Mouse (Mus musculus): ENCODE data around the gene Zc2hc1c. TPM values are rescaled to one million over a fixed set of nuclear protein-coding genes. Genes with fewer than 3 reads are reported as not detected.

Zc2hc1c gene
- total and polyA plus RNA-seq, 3 experiments = 0.04 to 0.39 TPM; not detected in 1

DNA sequence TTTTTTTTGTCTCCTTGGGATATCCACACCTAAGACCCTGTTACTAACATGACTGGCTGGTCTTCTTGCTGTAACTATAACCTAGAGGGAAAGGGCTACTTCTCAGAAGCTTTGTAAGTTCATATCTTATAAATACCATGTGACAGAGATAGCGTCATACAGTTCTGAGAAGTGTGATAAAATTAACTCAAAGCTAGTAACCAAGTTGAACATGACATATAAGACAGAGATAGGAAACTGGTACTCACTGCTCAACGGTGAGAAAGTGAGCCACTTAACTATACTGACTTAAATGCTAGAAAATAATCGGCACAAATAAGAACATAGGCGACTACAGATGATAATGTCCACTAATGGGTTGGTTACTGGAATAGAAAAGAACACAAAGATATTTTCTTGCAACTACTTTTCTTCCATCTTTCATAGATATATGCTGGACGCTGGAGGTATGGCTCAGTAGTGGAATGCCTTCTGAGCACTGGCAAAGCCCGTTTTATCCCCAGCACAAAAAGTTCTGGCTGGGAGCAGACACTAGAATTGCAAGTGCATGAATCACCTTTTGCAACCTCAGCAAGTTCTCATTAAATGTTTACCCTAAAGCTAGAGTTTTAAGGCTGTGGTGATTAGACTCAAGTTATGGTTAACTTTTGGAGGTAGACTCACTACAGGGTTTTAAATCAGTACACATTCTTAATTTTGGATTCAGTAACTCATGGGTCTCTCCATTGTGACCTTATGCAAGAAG is 49.3 kb downstream of the Zc2hc1c start:
- DNase-seq (ENCODE audit: low read depth, low spot score) = peak; percentile 53
- no peaks in the 10 kb centered on the region for H3K27me3 ChIP-seq (ENCODE audit: control insufficient read depth in 1 of 2, insufficient read depth in 2 of 2, low read length in 2 of 2)
- TF ChIP-seq GATA1 (IDR thresholded peaks at IDR 0.05; ENCODE audit: low read depth, low read length) (peak; percentile 62; the same call in 1 of the 2 replicates), ETS1 (IDR thresholded peaks at IDR 0.05; ENCODE audit: low read depth, low read length) (peak; percentile 76; the same call in 1 of the 2 replicates), EP300 (IDR thresholded peaks at IDR 0.05; ENCODE audit: low read depth in 1 of 2, low read length in 2 of 2) (peak; percentile 55 to 56; a peak in 3 of 4 replicates), MAX (IDR thresholded peaks at IDR 0.05; ENCODE audit: low read length) (no peak), BHLHE40 (IDR thresholded peaks at IDR 0.05; ENCODE audit: borderline replicate concordance, low read depth, low read length) (no peak), USF1 (IDR thresholded peaks at IDR 0.05; ENCODE audit: low read depth, low read length) (peak; percentile 78), ZMIZ1 (IDR thresholded peaks at IDR 0.05; ENCODE audit: low read depth, low read length) (0 out of 2 replicates have a peak, but pooled peaks have one; percentile 4), ZC3H11A (IDR thresholded peaks at IDR 0.05; ENCODE audit: low read depth, low read length) (no peak), RAD21 (IDR thresholded peaks at IDR 0.05; ENCODE audit: low read depth, low read length) (no peak), ZNF384 (IDR thresholded peaks at IDR 0.05; ENCODE audit: low read depth, low read length) (0 out of 2 replicates have a peak, but pooled peaks have one; percentile 16), TCF12 (IDR thresholded peaks at IDR 0.05; ENCODE audit: low read depth, low read length) (0 out of 2 replicates have a peak, but pooled peaks have one; percentile 44), MAZ (IDR thresholded peaks at IDR 0.05; ENCODE audit: low read depth, low read length) (no peak), MEF2A (IDR thresholded peaks at IDR 0.05; ENCODE audit: extremely low read depth, insufficient replicate concordance, low read depth, low read length, poor library complexity, severe bottlenecking) (0 out of 2 replicates have a peak, but pooled peaks have one; percentile 53), GABPA (IDR thresholded peaks at IDR 0.05; ENCODE audit: low read depth, low read length) (no peak), JUND (IDR thresholded peaks at IDR 0.05; ENCODE audit: low read depth, low read length) (no peak), POLR2A (IDR thresholded peaks at IDR 0.05; ENCODE audit: control insufficient read depth in 1 of 2, insufficient read depth in 1 of 2, low read depth in 1 of 2, low read length in 2 of 2, poor library complexity in 1 of 2) (0 out of 4 replicates have a peak, but pooled peaks of 1 of the 2 experiments have one; percentile 17), MAFK (IDR thresholded peaks at IDR 0.05; ENCODE audit: borderline replicate concordance, low read depth, low read length) (peak; percentile 71; the same call in 1 of the 2 replicates), SIN3A (IDR thresholded peaks at IDR 0.05; ENCODE audit: low read length) (peak; percentile 72), USF2 (IDR thresholded peaks at IDR 0.05; ENCODE audit: borderline replicate concordance in 1 of 2, insufficient read depth in 1 of 2, low read depth in 1 of 2, low read length in 2 of 2) (no peak), MXI1 (IDR thresholded peaks at IDR 0.05; ENCODE audit: low read depth, low read length) (peak; percentile 59), MYC (IDR thresholded peaks at IDR 0.05; ENCODE audit: low read depth, low read length) (peak; percentile 27; the same call in 1 of the 2 replicates), CTCF (IDR thresholded peaks at IDR 0.05 in 2 of 3, conservative IDR thresholded peaks at IDR 0.05 in 1 of 3; ENCODE audit: control insufficient read depth in 1 of 3, insufficient read depth in 1 of 3, low read depth in 2 of 3, low read length in 3 of 3, poor library complexity in 1 of 3, severe bottlenecking in 1 of 3) (no peak)
- H3K4me1 ChIP-seq (ENCODE audit: control insufficient read depth in 1 of 2, insufficient read depth in 2 of 2, low read length in 2 of 2) = peaks cover 7 to 16% of the 10 kb centered on the region in 2 experiments
- H3K4me3 ChIP-seq (ENCODE audit: control insufficient read depth in 1 of 2, insufficient read depth in 1 of 2, low read depth in 2 of 2, low read length in 2 of 2) = peak overlapping the region; percentile 92 to 99
- H3K27ac ChIP-seq (ENCODE audit: control insufficient read depth, low read depth, low read length) = peak overlapping the region; percentile 75
- peak overlapping the region; percentile 98 for H3K9ac ChIP-seq (ENCODE audit: control insufficient read depth, low read depth, low read length, poor library complexity, severe bottlenecking)
- peaks cover 9% of the 10 kb centered on the region for H3K79me2 ChIP-seq (ENCODE audit: control insufficient read depth, insufficient read depth, low read length, poor library complexity)
- no peaks in the 10 kb centered on the region for H3K9me3 ChIP-seq (replicated peaks; ENCODE audit: insufficient read depth, low read length)
- H3K36me3 ChIP-seq (ENCODE audit: control insufficient read depth in 1 of 2, insufficient read depth in 2 of 2, low read length in 2 of 2) = peaks cover 9 to 25% of the 10 kb centered on the region in 2 experiments
